Mouse (Mus musculus) hindbrain, embryonic 15.5 days (tissue): ENCODE measurements at regions not wholly inside any gene's neighbourhood (a gene's known extent, or its start where the extent isn't known, plus 50 kb on each side); places are given as distances from the start of the nearest gene placed in this dataset.
"Not testable (repeated sequence)": the region's sequence is repeated elsewhere in the genome, so short reads cannot be mapped to it uniquely, and the experiment has no call there.

Experiments
- ATAC-seq: fragments of 200-750 bp; cut with Nextera tagmentation; 2 replicates; pipeline ENCODE4 v1.8.0; 2017; ENCODE audit warnings: low read depth, moderate number of reproducible peaks, moderate TSS enrichment; ENCODE audit not compliant: low FRiP score
- H3K27ac ChIP-seq: fragments of 300-500 bp; sonication (generic); replicated peaks from 2 replicates; pipeline ENCODE4 v1.5.1; 2015; ENCODE audit warnings: mild to moderate bottlenecking, inconsistent platforms
- H3K27me3 ChIP-seq: fragments of 300-500 bp; sonication (generic); 2 replicates; pipeline ENCODE4 v1.6.1; 2015; ENCODE audit warnings: control low read depth, inconsistent platforms
- H3K36me3 ChIP-seq: fragments of 300-500 bp; sonication (generic); 2 replicates; pipeline ENCODE4 v1.6.1; 2015; ENCODE audit warnings: control low read depth, inconsistent platforms
- H3K4me1 ChIP-seq: fragments of 300-500 bp; sonication (generic); replicated peaks from 2 replicates; pipeline ENCODE4 v1.6.1; 2015; ENCODE audit warnings: control low read depth, inconsistent platforms
- H3K4me2 ChIP-seq: fragments of 300-500 bp; sonication (generic); 2 replicates; pipeline ENCODE4 v1.6.1; 2015; ENCODE audit warnings: moderate library complexity, mild to moderate bottlenecking, inconsistent platforms
- H3K4me3 ChIP-seq: fragments of 300-500 bp; sonication (generic); 2 replicates; pipeline ENCODE4 v1.5.1; 2015; ENCODE audit warnings: mild to moderate bottlenecking, inconsistent platforms
- H3K9ac ChIP-seq: fragments of 300-500 bp; sonication (generic); 2 replicates; pipeline ENCODE4 v1.6.1; 2015; ENCODE audit warnings: inconsistent platforms
- H3K9me3 ChIP-seq: fragments of 300-500 bp; sonication (generic); 2 replicates; pipeline ENCODE4 v1.6.1; 2016; ENCODE audit warnings: control low read depth, inconsistent platforms
- WGBS: fragments of 180-500 bp; shearing (Covaris S2); methylation state at CpG from one replicate; pipeline ENCODE4 v1.1.7; 2015; 5-methylcytosine and 5-hydroxymethylcytosine counted together

DNA sequence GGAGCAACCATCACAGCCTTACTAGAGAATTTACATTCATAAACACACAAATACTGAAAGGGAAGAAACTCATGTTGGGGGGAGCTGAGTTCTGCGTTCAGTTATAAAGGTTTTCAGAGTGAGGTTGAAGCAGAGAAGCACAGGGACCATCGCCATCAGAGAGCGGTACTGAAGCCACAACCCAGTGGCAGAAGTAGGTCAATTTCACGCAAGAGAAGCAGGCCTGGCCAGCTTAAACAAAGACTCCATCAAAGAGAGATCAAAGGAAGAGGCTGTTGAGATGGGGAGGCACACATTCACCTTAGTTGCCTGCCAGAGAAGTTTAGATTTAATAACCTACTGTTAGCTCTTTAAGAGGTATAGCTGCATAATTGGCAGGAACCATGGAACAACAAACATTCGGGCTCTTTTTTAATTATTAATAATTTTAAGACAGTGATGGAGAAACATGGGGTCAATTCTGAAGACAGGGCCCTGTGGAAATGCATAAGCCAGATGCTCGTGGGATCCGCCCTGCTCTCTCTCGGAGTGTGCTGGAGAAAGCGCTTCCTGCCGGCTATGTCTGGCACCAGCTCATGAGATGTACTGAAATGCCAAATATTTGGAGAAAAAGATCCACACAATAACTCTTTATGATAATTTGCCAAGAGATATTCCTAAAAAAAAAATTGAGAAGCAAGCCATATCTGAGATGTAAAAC, 119.8 kb upstream of the Creb1 start:
- H3K27me3 ChIP-seq: no peaks in the 10 kb centered on the region
- peaks cover 21% of the 10 kb centered on the region for H3K4me1 ChIP-seq
- no peak overlapping the region for H3K9ac ChIP-seq
- peak overlapping the region; percentile 65 for H3K27ac ChIP-seq
- no peaks in the 10 kb centered on the region for H3K36me3 ChIP-seq
- WGBS: 72% methylated on average over 10 of the region's 10 CpGs
- ATAC-seq: no peak
- H3K4me2 ChIP-seq: no peak overlapping the region
- no peak overlapping the region for H3K4me3 ChIP-seq
- no peaks in the 10 kb centered on the region for H3K9me3 ChIP-seq

DNA sequence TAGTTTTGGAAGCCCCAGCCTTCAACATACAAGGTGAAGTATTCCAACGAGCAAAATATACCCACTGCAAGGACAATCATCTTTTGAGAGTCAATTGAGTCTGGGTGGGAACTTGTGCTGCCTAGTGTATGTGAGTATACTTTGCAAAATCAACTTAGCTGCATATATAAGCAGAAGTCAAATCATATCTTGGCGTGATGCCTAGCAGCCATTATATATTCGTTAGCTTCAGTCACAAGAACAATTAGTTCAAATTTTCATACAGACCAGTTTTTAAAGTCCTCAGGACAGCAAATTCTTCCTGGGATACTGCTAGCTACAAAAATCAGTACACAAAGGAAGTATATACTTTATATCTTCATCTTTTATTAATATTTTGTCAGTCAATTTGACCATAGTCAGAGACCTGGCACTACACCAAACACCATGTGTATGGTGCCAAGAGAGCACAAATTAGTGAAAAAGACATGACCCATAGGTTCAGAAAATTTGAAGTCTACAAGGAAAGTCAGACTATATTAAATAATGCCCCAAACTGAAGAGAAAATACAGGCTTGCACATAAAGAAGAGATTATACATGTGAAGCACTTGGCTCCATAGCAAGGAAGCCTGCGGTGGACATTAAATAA, 120.5 kb upstream of the Creb1 start:
- Histone ChIP-seq H3K4me1 (peaks cover 21% of the 10 kb centered on the region), H3K4me2 (no peak overlapping the region), H3K4me3 (no peak overlapping the region), H3K27me3 (no peaks in the 10 kb centered on the region), H3K9me3 (no peaks in the 10 kb centered on the region), H3K27ac (peak overlapping the region; percentile 65), H3K9ac (no peak overlapping the region), H3K36me3 (no peaks in the 10 kb centered on the region)
- ATAC-seq: no peak
- 70% methylated on average over 4 of the region's 4 CpGs for WGBS

DNA sequence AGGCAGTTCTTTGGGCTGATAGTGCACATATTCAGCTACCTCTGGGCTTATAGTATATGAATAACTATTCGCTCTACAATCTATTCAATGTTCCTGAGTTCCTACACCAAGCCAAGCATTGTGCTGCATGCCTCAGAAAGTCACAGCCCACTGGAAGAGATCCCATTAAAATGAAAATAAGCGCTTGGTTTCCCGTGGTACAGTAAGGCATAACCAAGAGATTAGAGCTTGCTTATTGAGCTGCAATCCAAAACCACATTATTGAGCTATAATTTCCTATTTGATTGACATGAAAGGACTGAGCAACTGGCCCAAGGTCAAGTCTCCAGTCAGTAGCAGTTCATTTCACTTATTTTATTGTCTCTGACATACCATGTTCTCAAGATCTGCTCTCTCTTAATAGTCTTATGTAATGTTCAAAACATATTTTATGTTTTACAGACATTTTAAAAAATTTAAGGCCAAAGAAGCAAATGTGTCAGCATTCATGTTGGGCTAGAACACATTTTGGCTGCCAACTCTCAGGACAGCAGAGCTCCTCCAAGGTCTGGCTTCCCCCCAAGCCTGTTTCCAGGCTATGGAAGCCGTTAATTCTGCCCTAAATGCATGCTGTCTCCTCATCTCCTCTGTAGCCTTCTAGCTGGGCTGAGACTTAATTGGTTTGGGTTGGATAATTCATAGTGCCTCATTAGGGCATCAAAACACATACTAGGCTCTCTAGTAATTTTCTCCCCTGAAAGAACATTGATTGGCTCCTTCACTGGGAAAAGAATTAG, 123.5 kb upstream of the Creb1 start:
- no peak overlapping the region for H3K9ac ChIP-seq

DNA sequence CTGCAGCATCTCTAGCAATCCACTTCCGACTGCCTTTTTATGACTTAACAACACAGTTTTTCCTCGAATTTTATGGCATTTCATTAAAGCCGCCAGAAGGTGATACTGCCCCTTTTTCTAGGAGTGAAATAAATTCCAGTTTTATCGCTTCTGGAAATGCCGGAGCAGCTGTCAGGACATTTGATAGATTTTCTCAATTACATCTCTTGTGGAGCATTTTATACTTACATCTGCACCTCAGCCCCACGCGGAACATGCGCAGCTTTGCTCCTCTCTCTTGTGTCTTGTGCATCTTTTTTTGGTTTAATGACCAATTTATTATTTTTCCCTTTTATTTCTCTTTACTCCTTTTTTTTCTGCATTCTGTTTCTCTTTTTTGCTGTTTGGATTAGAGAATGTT, 140.9 kb upstream of the Creb1 start:
- no peak for ATAC-seq
- H3K4me1 ChIP-seq: no peaks in the 10 kb centered on the region
- 52% methylated on average over 8 of the region's 8 CpGs for WGBS

More for the DNA sequence above, 123.5 kb upstream of the Creb1 start:
- Histone ChIP-seq H3K4me1 (peaks cover 21% of the 10 kb centered on the region), H3K36me3 (no peaks in the 10 kb centered on the region), H3K27ac (peak overlapping the region; percentile 51), H3K27me3 (no peaks in the 10 kb centered on the region), H3K4me2 (no peak overlapping the region), H3K4me3 (no peak overlapping the region), H3K9me3 (no peaks in the 10 kb centered on the region)
- WGBS: 47% methylated on average over 4 of the region's 4 CpGs
- ATAC-seq: peak; percentile 74; the same call in 1 of the 2 replicates

DNA sequence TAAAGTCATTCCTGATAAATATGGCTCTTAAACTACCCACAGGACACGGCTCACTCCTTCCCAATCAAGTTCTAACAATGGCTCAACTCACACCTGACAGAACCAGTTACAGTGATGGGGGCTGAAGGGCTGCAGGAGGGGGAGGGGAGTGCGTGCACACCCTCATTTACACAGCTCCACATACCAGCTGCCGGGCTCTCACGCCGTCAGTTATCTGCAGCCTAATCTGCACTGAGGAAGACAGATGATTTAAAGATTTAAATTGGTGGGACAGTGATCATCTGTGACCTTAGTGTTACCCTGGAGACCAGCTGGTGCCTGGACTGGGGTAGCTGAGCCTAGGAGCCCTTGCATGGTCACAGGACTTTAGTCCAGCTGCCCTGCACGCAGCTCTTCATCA, 151.2 kb upstream of the Creb1 start:
- Histone ChIP-seq H3K4me3 (no peak overlapping the region), H3K27ac (no peak overlapping the region), H3K9ac (no peak overlapping the region), H3K36me3 (no peaks in the 10 kb centered on the region), H3K9me3 (no peaks in the 10 kb centered on the region), H3K27me3 (no peaks in the 10 kb centered on the region), H3K4me1 (peaks cover 18% of the 10 kb centered on the region), H3K4me2 (no peak overlapping the region)
- WGBS: 18% methylated on average over 6 of the region's 6 CpGs
- peak; percentile 63 for ATAC-seq

More for the DNA sequence above, 140.9 kb upstream of the Creb1 start:
- H3K27ac ChIP-seq: no peak overlapping the region
- H3K9me3 ChIP-seq: no peaks in the 10 kb centered on the region
- H3K9ac ChIP-seq: no peak overlapping the region
- no peaks in the 10 kb centered on the region for H3K27me3 ChIP-seq
- no peaks in the 10 kb centered on the region for H3K36me3 ChIP-seq
- H3K4me2 ChIP-seq: no peak overlapping the region
- no peak overlapping the region for H3K4me3 ChIP-seq

DNA sequence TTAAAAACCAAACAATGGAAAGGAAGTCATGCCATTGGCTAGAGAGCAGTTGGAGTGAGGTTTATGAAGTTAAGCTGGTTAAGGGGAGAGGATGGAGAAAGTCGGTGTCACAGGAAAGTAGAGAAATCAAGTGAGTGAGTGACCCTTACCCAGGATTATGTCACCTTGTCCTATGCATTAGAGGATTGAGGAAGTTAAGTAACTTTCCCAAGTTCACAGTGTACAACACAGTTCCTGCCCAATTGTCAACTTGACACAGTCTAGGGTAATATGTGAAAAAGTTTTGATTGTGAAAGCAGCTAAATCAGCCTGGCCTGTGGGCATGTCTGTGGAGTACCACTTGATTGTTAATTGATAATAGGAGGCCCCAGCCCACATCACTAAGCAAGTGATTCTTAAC, 156.0 kb upstream of the Creb1 start:
- not testable (repeated sequence) for H3K4me3 ChIP-seq, H3K36me3 ChIP-seq, ATAC-seq, H3K27me3 ChIP-seq, H3K9me3 ChIP-seq, H3K9ac ChIP-seq, H3K4me2 ChIP-seq, H3K27ac ChIP-seq
- H3K4me1 ChIP-seq: peaks cover 14% of the 10 kb centered on the region
- WGBS: 96% methylated on average over 1 of the region's 1 CpGs

DNA sequence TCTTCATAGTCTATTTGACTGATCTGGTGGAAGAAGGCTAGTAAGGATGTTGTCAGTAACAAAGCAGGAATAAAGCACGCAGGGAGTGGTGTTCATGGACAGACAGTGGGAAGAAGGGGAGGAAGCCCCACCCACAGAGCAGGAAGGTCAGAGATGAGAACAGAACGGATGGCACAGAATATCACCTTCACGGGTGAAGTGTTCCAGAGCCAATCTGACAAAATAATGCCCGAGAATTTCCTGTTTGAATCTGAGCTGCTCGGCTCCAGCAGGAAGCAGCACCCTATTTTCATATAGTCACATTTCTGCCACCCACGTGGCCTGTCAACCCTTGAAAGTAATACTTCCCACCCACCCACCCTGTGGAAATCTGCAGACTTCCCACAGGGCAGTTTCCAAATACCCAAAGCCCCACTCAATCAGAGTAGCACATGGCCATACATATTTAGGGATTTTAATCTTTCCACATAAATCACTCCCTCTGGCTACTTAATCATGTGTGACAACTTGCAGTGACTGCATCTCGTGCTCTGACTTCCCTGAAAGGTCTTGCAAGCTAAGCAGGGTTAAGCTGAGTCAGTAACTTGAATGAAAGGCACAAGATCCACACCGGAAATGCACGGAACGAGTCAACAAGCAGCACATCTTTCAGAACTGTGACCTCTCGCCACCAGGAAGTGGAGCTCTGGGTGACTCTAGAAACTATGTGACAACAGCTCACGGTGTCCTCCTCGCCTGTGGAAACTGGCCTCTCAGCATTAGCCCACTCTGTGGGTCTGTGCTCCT, 158.0 kb upstream of the Creb1 start:
- ATAC-seq: no peak
- Histone ChIP-seq H3K9ac (no peak overlapping the region), H3K9me3 (no peaks in the 10 kb centered on the region), H3K36me3 (no peaks in the 10 kb centered on the region), H3K4me1 (no peaks in the 10 kb centered on the region), H3K27me3 (no peaks in the 10 kb centered on the region), H3K27ac (no peak overlapping the region), H3K4me3 (no peak overlapping the region), H3K4me2 (no peak overlapping the region)
- 65% methylated on average over 13 of the region's 13 CpGs for WGBS

DNA sequence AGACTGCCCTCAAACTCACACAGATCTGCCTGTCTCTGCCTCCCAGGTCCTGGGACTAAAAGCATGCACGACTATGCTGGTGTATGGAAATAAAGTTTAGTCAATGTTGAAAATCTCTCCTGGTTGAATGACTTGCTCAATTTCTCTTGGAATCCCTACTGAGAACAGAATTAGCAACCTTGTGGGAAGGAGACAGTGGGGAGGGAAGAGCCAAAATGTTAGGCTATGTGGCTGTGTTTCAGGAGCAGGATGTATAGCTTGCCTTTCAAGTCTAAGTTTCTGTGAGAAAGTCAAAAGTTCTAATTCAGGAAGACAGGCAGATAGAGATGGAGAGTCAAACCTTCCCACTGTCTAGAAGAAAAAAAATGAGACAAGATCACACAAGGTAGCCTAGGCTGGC, 168.3 kb upstream of the Creb1 start:
- ATAC-seq: no peak
- H3K36me3 ChIP-seq: no peaks in the 10 kb centered on the region
- H3K4me3 ChIP-seq: no peak overlapping the region
- no peak overlapping the region for H3K9ac ChIP-seq
- WGBS: 86% methylated on average over 1 of the region's 1 CpGs
- H3K27me3 ChIP-seq: no peaks in the 10 kb centered on the region
- H3K9me3 ChIP-seq: no peaks in the 10 kb centered on the region
- H3K4me2 ChIP-seq: no peak overlapping the region
- H3K27ac ChIP-seq: no peak overlapping the region
- H3K4me1 ChIP-seq: no peaks in the 10 kb centered on the region; the same call in 1 of the 2 replicates

DNA sequence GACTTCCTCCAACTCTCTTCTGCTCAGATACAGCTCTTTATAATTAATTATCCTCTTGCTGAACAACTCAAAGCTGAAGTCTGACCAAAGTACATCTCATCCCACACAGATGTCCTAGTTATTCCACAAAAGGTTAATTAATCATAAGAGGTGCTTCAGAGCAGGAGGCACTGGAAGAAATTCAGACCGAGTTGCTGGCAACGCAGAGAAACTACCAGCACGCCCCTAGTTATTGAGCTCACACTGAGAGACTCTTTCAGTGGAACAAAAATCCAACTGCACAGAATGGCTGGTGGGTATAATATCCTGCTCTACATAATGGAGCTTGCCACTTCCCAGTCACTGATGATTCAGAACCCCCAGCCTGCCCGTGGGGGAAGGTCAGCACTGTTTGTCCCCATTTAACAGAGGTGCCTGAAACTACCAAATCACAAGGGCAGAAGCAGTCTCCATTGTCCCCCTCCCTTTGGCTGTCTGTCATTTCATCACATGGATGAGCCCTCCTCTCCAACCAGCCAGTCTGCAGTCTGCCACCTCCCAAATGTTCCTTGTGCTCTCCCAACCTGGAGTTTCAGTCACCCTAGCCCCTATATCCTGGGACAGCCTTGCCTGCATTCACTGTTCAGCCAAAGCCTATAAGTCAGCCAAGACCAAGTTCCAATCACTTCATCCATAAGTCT, 170.3 kb upstream of the Creb1 start:
- no peak overlapping the region for H3K4me2 ChIP-seq
- no peaks in the 10 kb centered on the region for H3K36me3 ChIP-seq
- H3K9ac ChIP-seq: no peak overlapping the region
- H3K27me3 ChIP-seq: no peaks in the 10 kb centered on the region
- 48% methylated on average over 4 of the region's 4 CpGs for WGBS
- 0 out of 2 replicates have a peak, but pooled peaks have one; percentile 30 for ATAC-seq
- H3K9me3 ChIP-seq: no peaks in the 10 kb centered on the region
- 0 out of 2 replicates have a peak, but pooled peaks cover 2% of the 10 kb centered on the region for H3K4me1 ChIP-seq
- no peak overlapping the region for H3K27ac ChIP-seq
- no peak overlapping the region for H3K4me3 ChIP-seq

DNA sequence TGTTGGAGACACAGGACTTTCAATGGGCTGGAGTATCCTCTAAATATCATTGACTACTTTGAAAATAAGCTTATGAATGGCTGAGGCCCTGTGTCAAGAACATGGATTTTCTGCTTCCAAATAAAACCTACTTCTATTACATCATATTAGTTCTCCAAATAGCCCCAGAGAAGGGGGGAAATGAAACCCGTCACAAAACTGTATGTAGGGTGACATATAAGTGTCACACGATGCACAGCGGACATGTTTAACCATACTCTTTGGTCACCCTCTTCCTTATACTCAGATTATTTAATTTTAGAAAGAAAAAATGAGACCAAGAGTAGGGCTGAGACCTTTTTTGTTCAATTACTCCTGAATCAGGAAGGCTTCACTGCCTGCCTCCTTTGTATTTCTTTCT, 189.2 kb upstream of the Creb1 start:
- H3K4me3 ChIP-seq: no peak overlapping the region
- H3K4me1 ChIP-seq: peaks cover 4% of the 10 kb centered on the region
- H3K36me3 ChIP-seq: no peaks in the 10 kb centered on the region
- 61% methylated on average over 3 of the region's 3 CpGs for WGBS
- no peaks in the 10 kb centered on the region for H3K27me3 ChIP-seq
- H3K27ac ChIP-seq: no peak overlapping the region
- H3K4me2 ChIP-seq: no peak overlapping the region
- ATAC-seq: no peak
- H3K9ac ChIP-seq: no peak overlapping the region
- no peaks in the 10 kb centered on the region for H3K9me3 ChIP-seq

DNA sequence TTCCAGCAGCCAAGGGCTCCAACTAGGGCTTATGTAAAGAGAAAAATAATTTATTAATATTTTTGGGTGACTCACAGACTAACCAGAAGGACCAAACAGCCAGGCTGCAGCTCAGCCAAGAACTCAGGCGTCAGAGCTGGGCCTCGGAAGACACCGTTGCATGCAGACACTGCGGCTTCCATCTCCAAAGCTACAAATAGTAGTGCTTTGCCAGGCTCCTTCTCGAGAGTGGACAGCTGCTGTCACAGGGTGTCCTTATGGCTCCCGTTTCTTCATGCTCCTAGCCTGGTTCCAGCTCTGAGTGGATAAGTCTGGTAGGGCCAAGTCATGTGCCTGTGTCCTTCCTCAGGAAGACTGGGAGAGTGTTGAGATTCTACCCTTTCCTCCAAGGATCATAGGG, 190.8 kb upstream of the Creb1 start:
- ATAC-seq: no peak

More for the DNA sequence above, 190.8 kb upstream of the Creb1 start:
- Histone ChIP-seq H3K27ac (no peak overlapping the region), H3K27me3 (no peaks in the 10 kb centered on the region), H3K9me3 (no peaks in the 10 kb centered on the region), H3K36me3 (no peaks in the 10 kb centered on the region), H3K4me3 (no peak overlapping the region), H3K9ac (no peak overlapping the region), H3K4me1 (peaks cover 8% of the 10 kb centered on the region), H3K4me2 (no peak overlapping the region)
- WGBS: 84% methylated on average over 6 of the region's 6 CpGs
